Mouse (Mus musculus): Measurements from ENCODE around the gene Msh5.

- TF ChIP-seq CTCF (IDR thresholded peaks at IDR 0.05; ENCODE audit: borderline replicate concordance, control insufficient read depth, extremely low read depth, insufficient read depth, low read length, poor library complexity) = no peak
- no peak for TF ChIP-seq POLR2A (IDR thresholded peaks at IDR 0.05; ENCODE audit: control insufficient read depth, extremely low read depth, insufficient read depth, low read length, poor library complexity)
These were observed 2.4 kb upstream of the Msh5 start for GRCm38 (mm10) chr17:35048932-35049440.

Measured in thymus, adult 2 months (tissue).